Mouse (Mus musculus) heart, embryonic 16.5 days (tissue): ENCODE results near the gene Epb41. TPM values are rescaled to one million over a fixed set of nuclear protein-coding genes. Genes with fewer than 3 reads are reported as not detected.

Experiments used
- ATAC-seq: fragments of 200-750 bp; cut with Nextera tagmentation; replicated peaks from 2 replicates; pipeline ENCODE4 v1.8.0; 2017; ENCODE audit warnings: moderate number of reproducible peaks; ENCODE audit not compliant: insufficient read depth, low FRiP score; ENCODE audit errors: extremely low read depth
- H3K27ac ChIP-seq: fragments of 300-500 bp; sonication (generic); 2 replicates; pipeline ENCODE4 v1.5.1; 2014; ENCODE audit warnings: mild to moderate bottlenecking, low read length, control low read depth, moderate library complexity
- H3K27me3 ChIP-seq: fragments of 300-500 bp; sonication (generic); 2 replicates; pipeline ENCODE4 v1.6.1; 2014; ENCODE audit warnings: low read length, mixed read lengths; ENCODE audit not compliant: control insufficient read depth, insufficient read depth
- H3K36me3 ChIP-seq: fragments of 300-500 bp; sonication (generic); 2 replicates; pipeline ENCODE4 v1.6.1; 2014; ENCODE audit not compliant: control insufficient read depth, insufficient read depth
- H3K4me1 ChIP-seq: fragments of 300-500 bp; sonication (generic); 2 replicates; pipeline ENCODE4 v1.6.1; 2014; ENCODE audit warnings: low read length, mixed read lengths; ENCODE audit not compliant: control insufficient read depth, insufficient read depth
- H3K4me2 ChIP-seq: fragments of 300-500 bp; sonication (generic); 2 replicates; pipeline ENCODE4 v1.6.1; 2014; ENCODE audit warnings: low read depth, mild to moderate bottlenecking, control low read depth, low read length
- H3K4me3 ChIP-seq: fragments of 300-500 bp; sonication (generic); 2 replicates; pipeline ENCODE4 v1.5.1; 2014; ENCODE audit warnings: mild to moderate bottlenecking, control low read depth, low read length
- H3K9ac ChIP-seq: fragments of 300-500 bp; sonication (generic); 2 replicates; pipeline ENCODE4 v1.6.1; 2014; ENCODE audit warnings: low read length, control low read depth
- H3K9me3 ChIP-seq: fragments of 300-500 bp; sonication (generic); replicated peaks from 2 replicates; pipeline ENCODE4 v1.6.1; 2016; ENCODE audit warnings: low read length; ENCODE audit not compliant: control insufficient read depth
- WGBS: fragments of 180-500 bp; shearing (Covaris S2); extraction: QIAGEN DNeasy Blood & Tissue Kit; methylation state at CpG from one replicate; pipeline ENCODE4 v1.1.7; 2014; 5-methylcytosine and 5-hydroxymethylcytosine counted together
- polyA plus RNA-seq: library from polyadenylated mRNA; unstranded; fragments of >200 nt; fragmentation: Nextera tagmentation; extraction: Ambion mirVana; gene quantifications from 2 replicates; pipeline ENCODE4 v1.2.1, GENCODE M21; 2015

Gene Epb41
- polyA plus RNA-seq, 1 experiment from 2014 or later: 67.4 TPM

- no peak overlapping the region for H3K4me3 ChIP-seq
Observed at GRCm38 (mm10) chr4:132067112-132067937, 7.8 kb downstream of the Epb41 start.

DNA sequence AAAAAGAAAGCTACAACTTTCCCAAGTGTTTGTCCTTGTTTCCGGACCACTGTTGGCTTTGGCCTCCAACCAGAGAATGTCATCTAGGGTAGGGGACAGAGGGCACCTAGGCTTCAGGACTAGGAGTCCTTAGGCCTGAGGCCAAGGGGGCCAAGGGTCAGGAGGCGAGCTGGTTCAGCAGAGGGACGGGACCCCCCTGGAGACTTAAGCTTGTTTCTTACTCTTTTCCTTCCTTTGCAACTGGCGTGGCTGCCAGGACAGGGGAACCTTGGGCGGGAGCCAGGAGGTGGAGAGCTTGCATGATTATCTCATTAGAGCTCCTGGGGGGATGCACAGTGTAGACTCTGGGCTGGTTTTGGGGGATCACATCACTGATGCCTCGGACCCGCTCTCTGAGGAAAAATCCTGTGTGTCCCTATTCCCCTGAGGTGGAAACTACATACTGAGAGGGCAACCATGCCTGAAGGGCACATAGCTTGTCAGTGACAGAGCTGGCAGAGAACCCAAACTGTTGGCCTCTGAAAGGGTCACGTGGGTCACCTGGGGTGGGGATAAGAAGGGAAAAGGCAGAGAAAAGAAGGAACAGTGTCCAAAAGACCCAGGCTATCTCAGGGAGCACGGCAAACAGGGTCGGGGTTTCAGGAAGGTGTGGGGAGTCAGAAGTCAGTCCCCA, 8.9 kb downstream of the Epb41 start:
- H3K9me3 ChIP-seq: no peaks in the 10 kb centered on the region
- WGBS: 36% methylated on average over 10 of the region's 10 CpGs
- 0 out of 2 replicates have a peak overlapping the region, but pooled peaks have one; percentile 23 for H3K9ac ChIP-seq
- H3K4me1 ChIP-seq: peaks cover 18% of the 10 kb centered on the region
- H3K4me3 ChIP-seq: no peak overlapping the region
- H3K27me3 ChIP-seq: no peaks in the 10 kb centered on the region
- 0 out of 2 replicates have a peak, but pooled peaks have one; percentile 33 for ATAC-seq
- no peak overlapping the region for H3K4me2 ChIP-seq
- H3K36me3 ChIP-seq: no peaks in the 10 kb centered on the region
- no peak overlapping the region for H3K27ac ChIP-seq

More at GRCm38 (mm10) chr4:132067112-132067937, 7.8 kb downstream of the Epb41 start:
- H3K36me3 ChIP-seq: no peaks in the 10 kb centered on the region
- H3K9me3 ChIP-seq: no peaks in the 10 kb centered on the region
- H3K27ac ChIP-seq: no peak overlapping the region
- no peak overlapping the region for H3K4me2 ChIP-seq
- ATAC-seq: no peak
- peaks cover 17% of the 10 kb centered on the region for H3K4me1 ChIP-seq
- no peak overlapping the region for H3K9ac ChIP-seq
- no peaks in the 10 kb centered on the region for H3K27me3 ChIP-seq
- WGBS: 78% methylated on average over 14 of the region's 14 CpGs

GRCm38 (mm10) chr4:132065578-132065977, 9.5 kb downstream of the Epb41 start:
- no peak overlapping the region for H3K27ac ChIP-seq
- no peaks in the 10 kb centered on the region for H3K36me3 ChIP-seq
- H3K9me3 ChIP-seq: no peaks in the 10 kb centered on the region
- no peak for ATAC-seq
- H3K4me1 ChIP-seq: peaks cover 18% of the 10 kb centered on the region
- H3K4me3 ChIP-seq: no peak overlapping the region
- H3K9ac ChIP-seq: no peak overlapping the region
- H3K4me2 ChIP-seq: no peak overlapping the region
- H3K27me3 ChIP-seq: no peaks in the 10 kb centered on the region
- WGBS: 37% methylated on average over 3 of the region's 3 CpGs

GRCm38 (mm10) chr4:132064550-132064949, 10.6 kb downstream of the Epb41 start:
- peaks cover 19% of the 10 kb centered on the region for H3K4me1 ChIP-seq
- no peak overlapping the region for H3K9ac ChIP-seq
- H3K36me3 ChIP-seq: no peaks in the 10 kb centered on the region
- WGBS: 83% methylated on average over 5 of the region's 5 CpGs
- no peak for ATAC-seq
- no peak overlapping the region for H3K4me2 ChIP-seq
- no peaks in the 10 kb centered on the region for H3K9me3 ChIP-seq
- H3K4me3 ChIP-seq: no peak overlapping the region
- H3K27ac ChIP-seq: no peak overlapping the region
- H3K27me3 ChIP-seq: no peaks in the 10 kb centered on the region

GRCm38 (mm10) chr4:132062934-132063884, 11.9 kb downstream of the Epb41 start:
- no peaks in the 10 kb centered on the region for H3K9me3 ChIP-seq
- no peak overlapping the region for H3K27ac ChIP-seq
- H3K27me3 ChIP-seq: no peaks in the 10 kb centered on the region
- H3K4me1 ChIP-seq: peaks cover 29% of the 10 kb centered on the region
- 62% methylated on average over 17 of the region's 17 CpGs for WGBS
- no peak overlapping the region for H3K9ac ChIP-seq
- H3K4me3 ChIP-seq: no peak overlapping the region
- no peak overlapping the region for H3K4me2 ChIP-seq
- no peak for ATAC-seq
- no peaks in the 10 kb centered on the region for H3K36me3 ChIP-seq

DNA sequence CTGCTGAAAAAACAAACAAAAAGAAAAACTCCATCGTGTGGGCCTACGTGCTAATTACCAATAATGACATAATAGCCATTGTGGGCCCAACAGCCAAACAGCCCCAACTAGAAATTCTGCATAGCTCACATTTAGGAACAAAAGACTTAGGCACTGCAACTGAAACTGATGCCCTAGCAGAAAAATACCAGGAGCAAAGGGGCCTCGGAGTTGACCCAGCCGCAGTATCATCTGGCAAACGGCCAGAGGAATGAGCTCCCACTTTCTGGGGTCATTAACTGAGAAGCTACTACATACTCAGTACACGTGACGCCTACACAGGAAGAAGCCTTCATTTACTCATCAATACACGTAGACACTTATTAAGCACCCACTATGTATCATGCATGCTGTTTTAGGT, 12.8 kb downstream of the Epb41 start:
- peaks cover 33% of the 10 kb centered on the region for H3K4me1 ChIP-seq
- no peak for ATAC-seq
- H3K9ac ChIP-seq: no peak overlapping the region
- no peak overlapping the region for H3K4me2 ChIP-seq
- H3K27me3 ChIP-seq: no peaks in the 10 kb centered on the region
- no peaks in the 10 kb centered on the region for H3K9me3 ChIP-seq
- WGBS: 59% methylated on average over 8 of the region's 8 CpGs
- no peak overlapping the region for H3K4me3 ChIP-seq
- H3K36me3 ChIP-seq: no peaks in the 10 kb centered on the region
- H3K27ac ChIP-seq: no peak overlapping the region

DNA sequence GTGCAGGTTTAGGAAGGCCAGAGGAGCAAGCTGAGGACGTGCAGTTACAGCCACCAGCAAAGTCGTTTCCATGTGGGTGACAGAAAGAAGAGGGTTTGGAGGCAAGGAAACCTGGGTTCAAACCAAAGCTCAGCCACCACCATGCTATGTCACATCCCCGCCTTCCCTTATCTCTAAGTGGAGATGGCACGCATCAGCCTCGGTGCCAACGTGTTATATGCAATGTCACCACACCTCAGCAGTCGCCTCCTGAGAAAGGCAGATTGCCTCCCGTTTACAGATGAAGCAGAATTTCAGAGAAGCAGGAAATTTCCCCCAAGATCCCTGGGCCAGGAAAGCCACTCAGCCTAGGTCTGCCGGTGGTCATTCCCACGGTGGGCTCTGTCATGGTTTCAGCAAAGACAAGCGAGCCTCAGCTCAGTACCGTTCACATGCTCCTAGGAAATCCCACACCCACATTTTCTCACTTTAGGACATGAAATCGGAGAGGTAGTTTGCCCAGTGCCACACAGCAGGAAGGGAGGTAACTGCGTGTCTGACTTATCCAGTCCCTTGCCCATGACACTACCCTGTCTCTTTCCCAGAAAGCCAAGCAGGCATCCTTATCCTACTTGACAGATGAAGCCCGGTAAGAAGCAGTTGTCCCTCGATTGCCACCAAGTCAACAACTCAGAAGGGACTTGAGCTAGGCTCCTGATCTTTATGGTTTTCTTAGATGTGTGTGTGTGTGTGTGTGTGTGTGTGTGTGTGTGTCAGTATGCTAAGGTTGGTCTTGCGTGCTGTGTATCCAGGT, 14.9 kb downstream of the Epb41 start:
- H3K27ac ChIP-seq: no peak overlapping the region
- no peaks in the 10 kb centered on the region for H3K27me3 ChIP-seq
- no peaks in the 10 kb centered on the region for H3K9me3 ChIP-seq
- peaks cover 23% of the 10 kb centered on the region for H3K4me1 ChIP-seq
- no peak; the same call in 1 of the 2 replicates for ATAC-seq
- H3K4me2 ChIP-seq: no peak overlapping the region
- H3K36me3 ChIP-seq: no peaks in the 10 kb centered on the region
- H3K9ac ChIP-seq: no peak overlapping the region
- WGBS: 48% methylated on average over 17 of the region's 17 CpGs
- H3K4me3 ChIP-seq: no peak overlapping the region

GRCm38 (mm10) chr4:132059541-132059940, 15.6 kb downstream of the Epb41 start:
- Histone ChIP-seq H3K9me3 (no peaks in the 10 kb centered on the region), H3K27me3 (no peaks in the 10 kb centered on the region), H3K4me1 (peaks cover 23% of the 10 kb centered on the region), H3K27ac (no peak overlapping the region), H3K4me3 (no peak overlapping the region), H3K9ac (no peak overlapping the region), H3K36me3 (no peaks in the 10 kb centered on the region), H3K4me2 (no peak overlapping the region)
- WGBS: 97% methylated on average over 2 of the region's 2 CpGs
- ATAC-seq: no peak
